Mouse (Mus musculus) hindbrain, embryonic 13.5 days (tissue): Measurements from ENCODE around the gene Camta1. TPM values are rescaled to one million over a fixed set of nuclear protein-coding genes. Genes with fewer than 3 reads are reported as not detected.

Experiments
- ATAC-seq: fragments of 200-750 bp; cut with Nextera tagmentation; 2 replicates; pipeline ENCODE4 v1.8.0; 2017; ENCODE audit warnings: moderate TSS enrichment; ENCODE audit not compliant: low FRiP score
- H3K27ac ChIP-seq: fragments of 300-500 bp; sonication (generic); 2 replicates; pipeline ENCODE4 v1.5.1; 2015; ENCODE audit warnings: inconsistent platforms, mild to moderate bottlenecking, moderate library complexity
- H3K27me3 ChIP-seq: fragments of 300-500 bp; sonication (generic); 2 replicates; pipeline ENCODE4 v1.6.1; 2015; ENCODE audit warnings: mild to moderate bottlenecking, inconsistent platforms
- H3K36me3 ChIP-seq: fragments of 300-500 bp; sonication (generic); 2 replicates; pipeline ENCODE4 v1.6.1; 2015; ENCODE audit warnings: mild to moderate bottlenecking, inconsistent platforms
- H3K4me1 ChIP-seq: fragments of 300-500 bp; sonication (generic); replicated peaks from 2 replicates; pipeline ENCODE4 v1.6.1; 2015; ENCODE audit warnings: inconsistent platforms
- H3K4me2 ChIP-seq: fragments of 300-500 bp; sonication (generic); 2 replicates; pipeline ENCODE4 v1.6.1; 2015; ENCODE audit warnings: inconsistent platforms, mild to moderate bottlenecking, moderate library complexity
- H3K4me3 ChIP-seq: fragments of 300-500 bp; sonication (generic); 2 replicates; pipeline ENCODE4 v1.5.1; 2015; ENCODE audit warnings: mild to moderate bottlenecking, inconsistent platforms
- H3K9ac ChIP-seq: fragments of 300-500 bp; sonication (generic); 2 replicates; pipeline ENCODE4 v1.6.1; 2015; ENCODE audit warnings: mild to moderate bottlenecking, inconsistent platforms
- H3K9me3 ChIP-seq: fragments of 300-500 bp; sonication (generic); 2 replicates; pipeline ENCODE4 v1.6.1; 2016; ENCODE audit warnings: inconsistent platforms
- WGBS: fragments of 180-500 bp; shearing (Covaris S2); methylation state at CpG from one replicate; pipeline ENCODE4 v1.1.7; 2015; 5-methylcytosine and 5-hydroxymethylcytosine counted together
- polyA plus RNA-seq: library from polyadenylated mRNA; unstranded; fragments of >200 nt; fragmentation: Nextera tagmentation; extraction: Ambion mirVana; gene quantifications from 2 replicates; pipeline ENCODE4 v1.2.1, GENCODE M21; 2015

The Camta1 gene
- polyA plus RNA-seq, 1 experiment from 2014 or later: 159 TPM

DNA sequence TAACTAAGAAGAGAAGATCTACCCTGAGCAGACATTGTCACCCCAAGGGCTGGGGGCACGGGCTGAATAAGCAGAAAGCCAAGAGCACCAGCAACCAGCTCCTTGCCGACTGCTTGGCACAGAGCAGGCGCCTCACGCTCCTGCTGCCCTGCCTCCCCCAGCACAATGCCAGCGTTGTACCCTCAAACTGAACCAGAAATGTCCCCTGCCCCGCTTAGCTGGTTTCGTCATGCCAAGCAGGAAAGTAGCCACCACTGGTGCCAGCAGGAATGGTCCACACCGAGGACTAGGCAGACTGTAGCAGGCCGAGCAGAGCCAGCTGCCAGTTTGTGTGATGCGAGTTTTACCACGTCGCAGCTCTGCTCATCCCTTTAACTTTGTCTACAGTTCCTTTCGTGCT lies 779.7 kb downstream of the Camta1 start:
- 94% methylated on average over 13 of the region's 13 CpGs for WGBS

DNA sequence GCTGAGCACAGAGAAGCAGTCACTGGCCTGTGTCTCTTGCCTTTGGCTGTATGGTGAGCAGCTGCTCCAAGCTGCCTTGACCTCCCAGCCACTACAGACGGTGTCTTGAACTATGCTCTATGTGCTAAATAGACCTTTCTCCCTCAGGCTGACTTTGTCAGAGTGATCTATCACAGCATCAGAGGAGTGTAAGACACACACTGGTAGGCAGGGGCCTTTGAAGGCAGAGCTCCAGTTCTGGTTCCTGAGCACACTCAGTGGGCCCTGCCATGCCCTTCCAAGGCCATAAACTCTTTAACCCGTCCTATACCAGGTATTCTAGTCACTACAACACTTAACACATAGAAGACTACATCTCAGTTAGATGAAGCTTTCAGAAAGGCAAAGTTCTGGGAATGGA lies 780.3 kb downstream of the Camta1 start:
- no peak overlapping the region for H3K9ac ChIP-seq
- H3K27ac ChIP-seq: no peak overlapping the region
- no peak overlapping the region for H3K4me3 ChIP-seq
- peaks cover 99% of the 10 kb centered on the region for H3K36me3 ChIP-seq
- ATAC-seq: no peak
- no peak overlapping the region for H3K4me2 ChIP-seq
- H3K27me3 ChIP-seq: no peaks in the 10 kb centered on the region
- no peaks in the 10 kb centered on the region for H3K9me3 ChIP-seq
- WGBS: 79% methylated on average over 2 of the region's 2 CpGs
- H3K4me1 ChIP-seq: no peaks in the 10 kb centered on the region; the same call in 1 of the 2 replicates

More for the DNA sequence above, 779.7 kb downstream of the Camta1 start:
- H3K4me2 ChIP-seq: no peak overlapping the region
- H3K27me3 ChIP-seq: no peaks in the 10 kb centered on the region
- H3K9ac ChIP-seq: no peak overlapping the region
- no peak overlapping the region for H3K4me3 ChIP-seq
- no peak overlapping the region for H3K27ac ChIP-seq
- no peaks in the 10 kb centered on the region for H3K9me3 ChIP-seq
- H3K36me3 ChIP-seq: peaks cover 97% of the 10 kb centered on the region
- H3K4me1 ChIP-seq: no peaks in the 10 kb centered on the region; the same call in 1 of the 2 replicates
- no peak for ATAC-seq

DNA sequence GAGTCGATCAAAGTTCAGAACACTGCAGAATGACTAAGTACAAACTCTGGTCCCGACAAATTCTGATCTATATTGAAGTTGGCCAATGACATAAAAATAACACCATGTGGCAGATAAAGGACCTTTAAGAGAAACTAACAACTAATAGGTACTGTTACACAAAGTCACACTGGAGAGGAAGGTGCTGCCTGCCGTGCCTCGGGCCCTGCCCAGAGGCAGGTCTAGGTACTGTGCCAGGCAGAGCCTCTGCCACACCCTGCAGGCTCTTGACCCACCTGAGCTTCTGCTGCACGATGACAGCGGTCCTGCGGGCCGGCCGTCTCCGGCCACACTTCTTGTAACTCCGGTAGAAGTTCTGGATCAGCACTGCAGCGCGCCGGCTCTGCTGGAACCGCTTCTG lies 786.9 kb downstream of the Camta1 start:
- no peaks in the 10 kb centered on the region for H3K9me3 ChIP-seq
- WGBS: 94% methylated on average over 15 of the region's 15 CpGs
- H3K4me3 ChIP-seq: no peak overlapping the region
- H3K27me3 ChIP-seq: no peaks in the 10 kb centered on the region
- no peak overlapping the region for H3K9ac ChIP-seq
- no peak for ATAC-seq
- no peaks in the 10 kb centered on the region for H3K4me1 ChIP-seq
- peaks cover 99% of the 10 kb centered on the region for H3K36me3 ChIP-seq
- no peak overlapping the region for H3K4me2 ChIP-seq
- no peak overlapping the region for H3K27ac ChIP-seq

DNA sequence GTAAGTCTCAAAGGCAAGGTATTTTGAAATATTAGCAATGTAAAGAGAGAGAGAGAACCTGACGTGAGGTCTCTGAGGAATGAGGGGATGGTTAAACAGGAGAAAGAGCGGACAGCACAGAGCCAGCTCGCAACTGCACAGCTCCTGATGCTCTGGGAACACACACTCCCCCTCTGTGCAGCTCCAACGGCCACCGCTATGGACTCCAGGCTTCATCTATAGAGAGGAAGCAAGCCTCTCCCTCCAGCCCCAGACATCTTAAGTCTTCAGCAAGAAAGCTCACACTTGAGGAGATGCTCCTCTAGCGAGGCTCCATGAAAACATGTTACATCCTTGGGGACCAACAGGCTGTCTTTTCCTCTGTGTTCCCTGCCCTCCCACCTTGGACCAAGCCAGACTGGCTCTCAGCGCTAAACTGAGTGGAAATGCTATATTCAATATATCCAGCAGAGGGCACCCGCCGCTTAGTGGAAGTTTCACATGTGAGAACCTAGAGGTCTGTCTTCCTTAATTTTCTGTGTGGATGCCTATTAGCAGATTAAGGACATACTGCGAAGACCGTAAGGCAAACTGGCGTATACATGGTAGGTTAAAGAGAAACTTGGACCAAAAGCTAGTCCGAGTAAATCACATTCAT lies 788.5 kb downstream of the Camta1 start:
- 54% methylated on average over 13 of the region's 13 CpGs for WGBS
- H3K4me3 ChIP-seq: no peak overlapping the region
- 0 out of 2 replicates have a peak, but pooled peaks have one; percentile 28 for ATAC-seq
- no peaks in the 10 kb centered on the region for H3K27me3 ChIP-seq
- H3K9ac ChIP-seq: no peak overlapping the region
- peaks cover 99% of the 10 kb centered on the region for H3K36me3 ChIP-seq
- H3K4me1 ChIP-seq: no peaks in the 10 kb centered on the region
- no peaks in the 10 kb centered on the region for H3K9me3 ChIP-seq
- H3K4me2 ChIP-seq: no peak overlapping the region
- H3K27ac ChIP-seq: no peak overlapping the region

DNA sequence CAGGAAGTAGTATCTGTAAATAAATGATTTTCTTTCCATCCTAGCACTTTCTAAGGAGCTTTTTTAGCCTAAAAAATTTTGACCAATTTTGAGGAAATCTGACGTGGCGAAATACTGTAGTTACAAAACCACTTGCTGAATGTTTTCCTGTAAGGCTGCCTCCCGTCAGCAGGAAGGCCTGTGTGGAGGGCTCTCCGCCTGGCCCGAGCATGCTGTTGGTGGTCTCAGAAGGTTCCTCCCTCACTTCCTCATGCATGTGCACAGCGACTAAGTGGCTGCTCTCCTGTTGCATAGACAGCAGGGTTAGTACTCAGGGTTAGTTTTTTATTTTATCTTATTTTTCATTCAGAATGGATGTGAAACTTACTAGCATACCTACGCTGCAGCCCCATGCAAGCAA lies 790.7 kb downstream of the Camta1 start:
- no peak for ATAC-seq
- Histone ChIP-seq H3K4me1 (no peaks in the 10 kb centered on the region), H3K36me3 (peaks cover 98% of the 10 kb centered on the region), H3K9ac (no peak overlapping the region), H3K4me2 (no peak overlapping the region), H3K4me3 (no peak overlapping the region), H3K27me3 (no peaks in the 10 kb centered on the region), H3K27ac (no peak overlapping the region), H3K9me3 (no peaks in the 10 kb centered on the region)
- WGBS: 87% methylated on average over 7 of the region's 7 CpGs

DNA sequence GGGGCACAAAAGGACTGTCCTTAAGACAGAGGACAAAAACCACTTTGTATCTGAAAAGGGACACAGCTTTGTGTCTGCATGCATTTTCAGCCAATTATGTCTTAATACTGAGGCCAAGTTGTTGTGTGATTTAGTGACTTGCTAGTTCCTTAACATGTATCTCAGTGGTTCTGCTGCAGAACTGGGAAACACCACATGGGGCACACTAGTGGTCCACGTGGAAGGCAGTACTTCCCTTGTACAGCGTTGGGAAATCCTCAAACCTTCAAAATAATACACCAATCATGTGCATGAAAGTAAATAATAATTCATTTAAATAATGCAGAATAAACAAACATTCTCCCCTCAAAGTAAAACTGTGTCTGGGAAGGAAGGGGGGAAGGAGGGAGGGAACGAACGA lies 792.9 kb downstream of the Camta1 start:
- no peak overlapping the region for H3K4me2 ChIP-seq
- 84% methylated on average over 4 of the region's 4 CpGs for WGBS
- H3K4me1 ChIP-seq: no peaks in the 10 kb centered on the region
- no peak overlapping the region for H3K27ac ChIP-seq
- H3K36me3 ChIP-seq: peaks cover 84% of the 10 kb centered on the region
- ATAC-seq: no peak
- H3K27me3 ChIP-seq: no peaks in the 10 kb centered on the region
- no peak overlapping the region for H3K9ac ChIP-seq
- no peak overlapping the region for H3K4me3 ChIP-seq
- H3K9me3 ChIP-seq: no peaks in the 10 kb centered on the region

DNA sequence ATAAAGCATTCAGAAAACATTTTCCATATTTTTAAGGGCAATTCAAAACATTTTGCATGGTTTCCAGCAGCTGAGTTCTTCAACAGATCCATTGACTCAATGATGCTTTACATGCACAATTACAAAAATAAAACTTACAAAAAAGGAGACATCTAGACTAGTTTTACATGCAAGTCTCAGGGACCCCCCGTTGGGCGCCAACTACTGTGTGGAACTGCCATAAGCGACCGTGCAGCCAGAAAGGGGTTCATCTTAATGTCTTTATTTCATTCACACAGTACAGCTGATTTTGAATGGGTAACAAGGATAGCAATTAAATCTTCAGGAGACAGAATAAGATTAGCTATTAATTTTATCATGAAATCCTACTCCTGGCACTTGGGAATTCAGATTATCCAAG lies 802.1 kb downstream of the Camta1 start:
- no peaks in the 10 kb centered on the region for H3K9me3 ChIP-seq
- H3K27me3 ChIP-seq: no peaks in the 10 kb centered on the region
- ATAC-seq: no peak
- WGBS: 87% methylated on average over 4 of the region's 4 CpGs
- peaks cover 29% of the 10 kb centered on the region for H3K36me3 ChIP-seq
- H3K27ac ChIP-seq: no peak overlapping the region
- no peak overlapping the region for H3K4me3 ChIP-seq
- no peak overlapping the region for H3K4me2 ChIP-seq
- H3K9ac ChIP-seq: no peak overlapping the region
- peaks cover 23% of the 10 kb centered on the region for H3K4me1 ChIP-seq

DNA sequence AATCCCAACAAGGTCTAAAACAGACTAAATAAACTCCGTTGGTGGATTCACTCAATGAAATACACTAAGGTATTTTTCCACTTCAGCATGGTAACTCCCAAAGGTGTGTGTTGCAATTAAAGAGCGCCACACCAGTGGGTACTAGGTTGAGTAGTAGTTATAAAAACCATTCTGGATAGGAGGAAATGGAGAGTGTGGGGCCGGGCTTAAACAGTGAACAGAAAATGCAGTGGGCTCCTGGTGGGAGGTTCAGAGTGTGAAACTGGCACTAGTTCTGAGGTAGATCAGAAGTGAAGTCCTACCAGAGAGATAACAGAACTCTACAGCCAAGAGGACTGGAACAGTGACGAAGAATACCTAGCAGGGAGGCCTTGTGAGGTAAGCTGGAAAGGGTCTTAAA lies 803.0 kb downstream of the Camta1 start:
- Histone ChIP-seq H3K27ac (peak overlapping the region; percentile 91), H3K4me1 (peaks cover 28% of the 10 kb centered on the region), H3K36me3 (peaks cover 38% of the 10 kb centered on the region), H3K9ac (peak overlapping the region; percentile 70), H3K4me3 (peak overlapping the region; percentile 90), H3K4me2 (peak overlapping the region; percentile 62), H3K9me3 (no peaks in the 10 kb centered on the region), H3K27me3 (no peaks in the 10 kb centered on the region)
- 83% methylated on average over 4 of the region's 4 CpGs for WGBS
- no peak for ATAC-seq

DNA sequence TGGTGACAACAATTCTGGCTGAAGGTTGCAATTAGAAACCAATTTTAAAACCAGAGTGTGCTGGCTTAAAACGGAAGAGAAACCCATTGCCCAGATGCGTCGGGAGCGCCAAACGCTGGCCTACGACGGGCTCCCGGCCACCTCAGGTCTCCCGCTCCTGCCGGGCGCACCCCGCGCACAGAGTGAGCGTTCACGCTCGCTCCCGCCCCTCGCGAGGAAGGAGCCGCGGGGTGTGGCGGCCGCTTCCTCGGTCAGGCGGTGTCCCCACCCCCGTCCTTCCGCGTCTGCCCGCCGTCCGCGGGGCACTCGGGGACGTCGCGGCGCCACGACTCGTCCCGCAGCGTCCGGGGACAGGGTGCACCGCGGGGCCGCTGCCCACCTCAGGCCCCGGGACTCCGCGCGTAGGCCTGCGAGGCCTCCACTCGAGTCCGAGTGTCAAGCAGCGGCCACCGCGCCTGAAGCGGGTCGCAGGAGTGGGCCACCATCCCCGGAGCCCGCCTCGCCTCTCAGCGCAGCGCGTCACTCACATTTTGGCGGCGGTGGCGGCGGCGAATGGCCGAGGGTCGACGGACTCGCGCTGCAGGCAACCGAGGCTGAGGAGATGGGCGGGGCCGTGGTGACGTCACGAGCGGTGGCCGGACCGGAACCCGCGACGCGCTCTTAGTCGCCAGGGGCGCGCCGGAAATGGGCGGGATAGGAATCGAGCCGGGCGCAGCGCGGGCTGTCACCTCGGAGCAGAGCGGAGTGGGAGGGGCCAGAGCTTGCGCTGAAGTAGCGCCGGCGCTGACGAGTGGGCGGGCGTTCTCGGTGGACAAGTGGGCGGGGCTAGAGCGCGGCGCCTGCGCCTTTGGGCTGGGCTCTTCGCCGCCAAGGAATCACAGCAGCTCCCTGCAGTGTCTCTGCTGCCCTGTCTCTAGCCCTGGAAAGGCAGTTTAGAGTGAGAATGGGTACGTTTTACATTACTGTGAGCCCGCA lies 804.0 kb downstream of the Camta1 start, which contains the start of gene Vamp3:
Gene Vamp3, minus strand, starts transcription at position 617 of the 975 bp plus-strand sequence.
- H3K4me1 ChIP-seq: peaks cover 28% of the 10 kb centered on the region
- no peaks in the 10 kb centered on the region for H3K27me3 ChIP-seq
- no peaks in the 10 kb centered on the region for H3K9me3 ChIP-seq
- H3K4me3 ChIP-seq: peak within 1 kb of the TSS; percentile 90
- H3K9ac ChIP-seq: peak within 1 kb of the TSS; percentile 95
- H3K4me2 ChIP-seq: peak within 1 kb of the TSS; percentile 71
- H3K27ac ChIP-seq: peak within 1 kb of the TSS; percentile 96
- under 1% methylated on average over 102 of the region's 114 CpGs for WGBS
- H3K36me3 ChIP-seq: peaks cover 38% of the 10 kb centered on the region
- ATAC-seq: peak; percentile 99

DNA sequence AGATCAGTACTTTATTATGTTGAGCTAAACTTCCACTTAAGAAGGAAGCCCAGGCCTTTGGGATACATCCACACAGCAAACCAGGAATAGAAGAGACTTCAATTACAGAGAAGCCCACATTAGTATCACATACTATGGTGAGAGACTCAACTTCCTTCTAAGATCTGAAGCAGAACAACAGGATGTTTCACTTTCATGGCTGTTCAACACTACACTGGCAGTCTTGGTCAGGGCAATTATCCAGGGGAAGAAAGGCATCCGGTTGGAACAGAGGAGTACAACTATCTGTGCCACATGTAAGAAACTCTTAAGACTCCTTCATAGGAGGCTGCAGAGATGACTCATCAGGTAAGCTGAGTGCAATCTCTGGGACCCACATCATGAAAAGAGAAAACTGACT lies 810.5 kb downstream of the Camta1 start:
- H3K36me3 ChIP-seq: peaks cover 78% of the 10 kb centered on the region
- H3K27ac ChIP-seq: no peak overlapping the region
- H3K4me2 ChIP-seq: no peak overlapping the region
- no peak overlapping the region for H3K4me3 ChIP-seq
- ATAC-seq: no peak
- peaks cover 9% of the 10 kb centered on the region for H3K4me1 ChIP-seq
- no peaks in the 10 kb centered on the region for H3K9me3 ChIP-seq
- no peaks in the 10 kb centered on the region for H3K27me3 ChIP-seq
- no peak overlapping the region for H3K9ac ChIP-seq
- WGBS: 90% methylated on average over 1 of the region's 1 CpGs

DNA sequence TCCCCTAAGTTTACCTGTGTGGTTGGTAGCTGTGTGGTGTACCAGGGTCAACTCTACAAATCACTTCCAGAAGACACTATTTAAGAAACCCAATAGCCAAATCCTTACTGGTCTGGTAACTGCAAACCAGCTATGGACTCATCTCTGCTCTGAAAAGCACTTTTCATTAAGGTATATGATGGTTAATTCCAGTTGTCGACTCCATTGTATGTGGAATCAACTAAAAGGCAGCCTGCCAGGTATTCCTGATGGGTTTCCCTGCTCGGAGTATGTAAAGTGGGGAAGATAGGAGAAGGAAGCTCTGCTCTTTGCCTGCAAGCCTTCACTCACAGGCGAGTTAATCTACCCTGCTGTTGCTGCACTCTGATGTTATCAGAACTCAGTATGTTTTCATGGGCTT lies 815.2 kb downstream of the Camta1 start:
- no peak for ATAC-seq
- peaks cover 17% of the 10 kb centered on the region for H3K4me1 ChIP-seq
- 98% methylated on average over 3 of the region's 3 CpGs for WGBS
- H3K36me3 ChIP-seq: peaks cover 50% of the 10 kb centered on the region
- no peak overlapping the region for H3K9ac ChIP-seq
- no peak overlapping the region for H3K27ac ChIP-seq
- H3K9me3 ChIP-seq: no peaks in the 10 kb centered on the region
- no peak overlapping the region for H3K4me3 ChIP-seq
- H3K4me2 ChIP-seq: no peak overlapping the region
- H3K27me3 ChIP-seq: peaks cover 16% of the 10 kb centered on the region

DNA sequence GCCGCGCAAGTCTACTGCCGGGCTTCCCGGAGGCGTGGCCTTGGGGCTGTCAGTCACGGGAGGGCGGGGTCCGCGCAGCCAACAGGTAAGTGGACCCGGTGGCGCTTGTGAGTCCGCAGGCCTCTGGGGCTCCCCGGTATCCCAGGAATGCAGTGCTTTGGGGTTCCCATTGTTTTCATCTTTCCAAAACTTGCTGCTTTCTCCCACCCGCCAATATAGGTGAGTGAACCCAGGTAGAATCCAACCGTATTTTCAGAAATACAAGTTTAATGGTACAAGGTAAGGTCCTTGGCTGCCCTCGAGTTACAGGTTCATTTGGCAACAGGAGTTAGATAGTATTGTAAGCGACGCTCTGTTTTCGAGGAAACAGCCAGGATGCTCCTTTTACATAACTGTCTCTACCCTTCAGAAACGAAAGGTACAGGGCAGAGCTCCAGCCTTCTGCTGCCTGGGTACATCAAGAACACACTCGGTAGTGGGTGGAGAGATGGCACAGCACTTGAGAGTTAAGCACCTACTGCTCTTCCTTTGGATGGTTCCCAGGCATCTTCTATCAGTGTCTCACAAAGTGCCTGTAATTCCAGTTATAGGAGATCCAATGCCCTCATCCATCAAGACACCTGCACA lies 816.6 kb downstream of the Camta1 start:
- H3K9me3 ChIP-seq: no peaks in the 10 kb centered on the region
- H3K27me3 ChIP-seq: peaks cover 16% of the 10 kb centered on the region
- peak; percentile 8; the same call in 1 of the 2 replicates for ATAC-seq
- 4% methylated on average over 21 of the region's 21 CpGs for WGBS
- H3K4me3 ChIP-seq: peak overlapping the region; percentile 59
- peak overlapping the region; percentile 94 for H3K4me2 ChIP-seq
- H3K4me1 ChIP-seq: peaks cover 17% of the 10 kb centered on the region
- H3K27ac ChIP-seq: no peak overlapping the region; the same call in 1 of the 2 replicates
- H3K36me3 ChIP-seq: peaks cover 37% of the 10 kb centered on the region
- H3K9ac ChIP-seq: peak overlapping the region; percentile 53; the same call in 1 of the 2 replicates
